Mouse (Mus musculus): ENCODE results near the gene Fgf18. TPM values are rescaled to one million over a fixed set of nuclear protein-coding genes. Genes with fewer than 3 reads are reported as not detected.

Gene Fgf18
- total RNA-seq, 2 experiments from 2014 or later = 1.3 to 2.0 TPM

DNA sequence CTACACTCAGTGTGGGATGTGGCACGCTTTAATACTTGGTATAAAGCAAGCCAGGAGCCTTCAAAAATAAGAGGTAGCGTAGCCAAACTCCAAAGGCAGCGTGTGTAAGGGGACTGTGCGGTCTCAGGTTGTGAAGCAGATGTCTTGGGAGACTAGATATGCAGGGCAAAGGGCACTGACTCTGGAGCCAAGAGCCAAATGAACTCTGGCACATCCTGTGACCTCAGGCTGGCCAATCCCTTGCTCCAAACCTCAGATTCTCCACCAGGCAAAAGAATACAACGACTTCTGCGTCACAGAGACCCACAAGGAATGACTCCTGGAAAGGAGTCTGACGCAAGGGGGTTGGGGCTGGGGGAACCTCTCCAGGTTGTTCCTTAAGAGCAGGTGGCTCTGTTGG lies 28.1 kb downstream of the Fgf18 start:
- DNase-seq (ENCODE audit: low spot score in 2 of 2) = no peak

DNA sequence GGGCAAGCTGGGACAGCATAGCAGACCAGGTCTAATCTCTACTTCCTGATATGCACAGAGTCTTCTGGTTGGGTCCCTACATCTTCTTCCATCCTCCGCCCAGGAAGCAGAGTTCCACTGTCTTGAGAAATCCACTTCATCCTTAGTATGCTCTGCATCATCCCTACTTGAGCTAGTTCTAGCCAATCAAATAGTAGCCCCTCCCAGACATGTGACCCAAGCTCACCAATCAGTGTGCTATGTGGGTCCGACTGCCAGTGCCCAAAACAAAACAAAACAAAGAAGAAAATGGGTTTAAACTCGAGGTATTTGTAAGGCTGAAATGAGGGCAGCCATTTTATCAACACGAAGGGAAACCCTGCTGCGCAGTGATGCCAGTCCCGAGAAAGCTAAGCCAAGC lies 28.7 kb downstream of the Fgf18 start:
- no peak for DNase-seq (ENCODE audit: low spot score in 2 of 2)

DNA sequence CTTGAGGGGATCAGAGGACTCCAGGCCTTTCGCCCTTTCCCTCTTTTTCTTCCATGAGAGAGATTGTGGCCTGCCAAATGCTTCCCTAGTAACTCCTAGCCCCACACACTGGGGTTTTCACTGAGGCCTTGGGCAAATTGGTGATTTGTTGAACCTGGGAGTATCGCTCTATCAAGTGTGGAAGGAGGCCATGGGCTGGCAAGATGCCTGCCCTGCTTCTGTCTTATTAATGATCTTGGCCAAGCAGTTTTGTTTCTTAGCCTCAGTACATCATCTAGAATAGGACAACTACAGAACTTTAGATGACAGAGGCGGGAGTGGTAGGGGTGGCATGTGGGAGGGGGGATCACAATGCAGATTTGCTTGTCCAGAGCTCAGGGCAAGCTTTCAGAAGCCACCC lies 31.4 kb downstream of the Fgf18 start:
- no peak for DNase-seq (ENCODE audit: low spot score in 2 of 2)

DNA sequence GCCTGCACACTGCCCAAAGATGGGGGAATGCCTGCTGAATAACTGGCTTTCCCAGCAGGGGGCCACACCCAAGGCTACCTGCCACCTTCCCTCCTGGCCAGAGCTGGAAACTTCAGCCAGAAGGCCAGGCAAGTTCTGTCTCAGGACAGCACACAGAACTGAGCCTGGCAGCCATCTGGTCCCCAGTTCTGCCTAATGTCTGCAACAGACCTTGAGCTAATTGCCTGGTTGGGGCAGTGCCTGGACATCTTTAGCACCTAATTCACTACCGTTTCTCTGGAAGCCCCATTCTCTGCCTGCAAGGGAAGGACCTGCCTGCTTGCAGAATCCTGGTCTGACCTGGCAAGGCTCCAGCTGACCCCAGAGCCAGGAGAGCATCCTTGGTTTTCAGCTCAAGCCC lies 34.8 kb downstream of the Fgf18 start:
- DNase-seq (ENCODE audit: low spot score in 2 of 2) = no peak

DNA sequence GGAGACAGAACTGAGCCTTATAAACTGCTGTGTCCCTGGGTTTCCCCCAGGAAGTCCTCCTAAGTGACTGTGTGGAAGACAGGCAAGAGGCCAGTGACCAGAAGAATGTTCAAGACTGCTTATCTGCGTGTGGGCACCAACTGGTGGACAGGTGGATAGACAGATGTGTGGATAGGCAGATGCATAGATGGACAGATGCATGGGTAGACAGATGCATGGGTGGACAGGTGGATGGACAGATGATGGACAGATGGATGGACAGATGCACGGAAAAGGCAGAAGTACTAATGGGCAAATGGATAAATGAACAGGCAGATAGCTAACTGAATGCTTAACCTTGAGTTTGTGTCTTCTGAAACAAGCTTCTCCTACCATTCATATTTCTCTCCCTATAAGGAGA lies 37.1 kb downstream of the Fgf18 start:
- no peak for DNase-seq (ENCODE audit: low spot score in 2 of 2)

GRCm38 (mm10) chr11:33107540-33107939 lies 39.7 kb downstream of the Fgf18 start:
- DNase-seq (ENCODE audit: low spot score in 2 of 2) = no peak

DNA sequence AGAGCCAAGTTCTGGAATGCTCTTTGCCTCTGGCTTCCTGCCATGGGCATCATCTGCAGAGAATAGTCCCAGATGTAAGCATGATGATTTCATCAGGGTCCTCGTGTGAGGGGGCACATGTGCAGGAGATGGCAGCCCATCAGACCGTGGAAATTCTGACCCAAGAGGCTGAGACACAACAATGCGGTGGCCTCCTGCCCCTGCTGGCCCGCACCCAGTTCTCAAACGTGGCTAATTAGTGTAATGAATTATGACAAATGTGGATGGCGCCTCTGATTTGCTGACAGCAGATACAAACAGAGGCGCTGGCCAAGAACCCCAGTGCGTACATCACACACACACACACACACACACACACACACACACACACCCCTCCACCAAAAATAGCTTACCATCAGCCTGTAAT lies 42.3 kb downstream of the Fgf18 start:
- DNase-seq (ENCODE audit: low spot score in 2 of 2) = no peak

DNA sequence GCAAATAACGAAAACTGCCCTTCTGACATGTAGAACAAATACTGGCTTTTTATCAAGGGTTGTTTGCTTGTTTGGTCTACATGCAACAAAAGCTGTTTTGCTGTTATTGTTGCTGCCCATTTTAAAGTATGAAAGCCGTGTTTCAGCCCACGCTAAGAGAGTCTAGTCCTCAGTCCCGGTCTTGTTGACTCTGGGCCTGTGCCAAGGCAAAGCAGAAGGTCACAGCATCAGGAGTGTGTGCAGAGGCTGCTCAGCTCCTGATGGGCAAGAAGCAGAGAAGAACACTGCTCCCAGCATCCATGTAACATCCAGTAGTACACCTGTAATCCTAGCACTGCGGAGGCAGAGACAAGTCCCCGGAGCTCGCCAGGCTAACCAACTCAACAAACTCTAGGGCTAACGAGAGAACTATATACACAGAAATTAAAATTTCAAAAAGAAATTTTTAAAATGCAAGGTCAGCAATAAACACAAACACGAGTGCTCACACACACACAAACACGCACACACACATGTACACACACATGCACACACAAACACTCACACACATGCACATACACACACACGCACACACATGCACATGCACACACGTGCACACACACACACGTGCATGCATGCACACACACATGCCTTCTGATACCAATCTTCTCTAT lies 43.8 kb downstream of the Fgf18 start:
- peak; percentile 28 to 29 for DNase-seq (ENCODE audit: low spot score in 2 of 2)

GRCm38 (mm10) chr11:33100027-33100507 lies 47.1 kb downstream of the Fgf18 start:
- DNase-seq (ENCODE audit: low spot score in 2 of 2) = no peak

DNA sequence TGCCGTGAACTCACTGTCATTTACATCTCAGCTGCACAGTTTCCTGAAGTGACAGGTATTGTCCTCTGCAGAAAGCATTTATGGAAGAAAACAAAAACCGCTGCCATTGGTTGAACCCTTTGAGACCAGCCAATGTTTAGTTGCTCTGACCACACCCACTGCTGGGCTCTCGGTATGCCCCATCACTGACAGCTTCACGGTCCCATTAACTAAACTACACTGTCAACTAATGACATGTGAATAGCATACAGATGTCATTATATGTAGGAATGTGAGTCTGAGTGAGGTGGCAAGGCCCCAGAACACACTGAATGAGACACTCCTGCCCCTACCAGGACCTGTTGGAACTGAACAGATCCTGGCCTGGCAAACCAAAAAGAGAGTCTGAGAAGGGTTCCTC lies 47.8 kb downstream of the Fgf18 start:
- no peak for DNase-seq (ENCODE audit: low spot score in 2 of 2)

DNA sequence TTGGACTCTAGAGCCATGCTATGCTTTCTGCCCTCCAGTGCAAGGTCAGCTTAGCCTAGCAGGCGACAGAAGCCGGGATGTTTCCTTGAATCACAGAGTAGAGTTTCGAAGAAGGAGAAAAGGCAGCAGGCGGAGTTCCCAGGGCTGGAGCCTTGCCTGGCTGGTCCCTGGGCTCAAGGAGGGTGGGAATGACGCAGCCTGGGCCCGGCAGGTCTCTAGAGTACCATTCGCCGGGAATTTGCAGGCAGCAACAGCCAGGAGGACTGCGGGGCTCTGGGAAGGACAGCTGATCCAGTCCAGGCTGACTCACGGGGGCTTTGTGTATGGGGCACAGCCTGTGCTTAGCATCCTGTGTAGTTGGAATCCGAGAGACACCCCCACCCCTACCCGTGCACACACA lies 48.8 kb downstream of the Fgf18 start:
- peak in 1 of 2 experiments; percentile 35 for DNase-seq (ENCODE audit: low spot score in 2 of 2)

- DNase-seq (ENCODE audit: low spot score in 2 of 2) = peak; percentile 44 to 47
Observed at GRCm38 (mm10) chr11:33097855-33098254, 49.3 kb downstream of the Fgf18 start.

DNA sequence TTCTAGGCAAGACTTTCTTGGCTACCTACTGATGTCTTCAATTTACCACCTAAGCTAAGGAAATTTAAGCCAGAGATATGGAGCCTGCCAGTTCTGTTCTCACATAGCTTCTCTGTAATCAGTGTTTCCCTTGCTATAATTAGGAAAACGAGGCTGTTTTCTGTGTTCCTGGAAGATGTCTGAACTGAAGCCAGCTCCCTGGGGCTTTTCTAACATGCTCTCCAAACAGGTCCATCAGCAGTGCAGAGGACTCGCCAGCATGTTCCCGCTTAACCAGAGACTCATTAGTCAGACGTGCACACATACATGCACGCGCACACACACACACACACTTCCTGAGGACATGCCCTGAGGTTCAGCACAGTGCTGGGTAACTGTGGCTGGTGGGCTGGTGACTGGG lies 57.3 kb downstream of the Fgf18 start:
- DNase-seq (ENCODE audit: low spot score in 2 of 2) = no peak

DNA sequence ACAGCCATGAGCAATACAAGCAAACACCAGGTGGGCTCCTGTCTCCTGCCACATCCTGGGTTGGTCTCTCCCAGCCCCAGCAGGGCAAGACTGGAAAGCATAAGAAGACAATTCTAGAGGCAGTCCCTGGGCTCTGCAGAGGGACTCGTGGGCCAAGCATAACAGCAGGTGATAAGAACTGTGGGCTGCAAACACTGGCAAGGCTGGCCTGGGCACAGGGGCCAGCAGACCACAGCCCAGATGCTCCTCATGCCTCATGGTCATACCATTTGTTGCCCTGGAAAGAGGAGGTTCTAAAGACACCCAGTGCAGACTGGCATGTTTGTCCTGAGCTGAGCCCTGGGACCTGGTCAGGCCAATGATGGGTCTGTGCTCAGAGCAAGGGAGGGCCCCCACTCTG lies 59.0 kb downstream of the Fgf18 start:
- no peak for DNase-seq (ENCODE audit: low spot score in 2 of 2)

- no peak for DNase-seq (ENCODE audit: low spot score in 2 of 2)
Observed at GRCm38 (mm10) chr11:33086046-33086445, 61.2 kb downstream of the Fgf18 start.

GRCm38 (mm10) chr11:33085514-33085913 lies 61.7 kb downstream of the Fgf18 start:
- DNase-seq (ENCODE audit: low spot score in 2 of 2) = no peak

- no peak for DNase-seq (ENCODE audit: low spot score in 2 of 2)
Observed at GRCm38 (mm10) chr11:33085054-33085453, 62.1 kb downstream of the Fgf18 start.

DNA sequence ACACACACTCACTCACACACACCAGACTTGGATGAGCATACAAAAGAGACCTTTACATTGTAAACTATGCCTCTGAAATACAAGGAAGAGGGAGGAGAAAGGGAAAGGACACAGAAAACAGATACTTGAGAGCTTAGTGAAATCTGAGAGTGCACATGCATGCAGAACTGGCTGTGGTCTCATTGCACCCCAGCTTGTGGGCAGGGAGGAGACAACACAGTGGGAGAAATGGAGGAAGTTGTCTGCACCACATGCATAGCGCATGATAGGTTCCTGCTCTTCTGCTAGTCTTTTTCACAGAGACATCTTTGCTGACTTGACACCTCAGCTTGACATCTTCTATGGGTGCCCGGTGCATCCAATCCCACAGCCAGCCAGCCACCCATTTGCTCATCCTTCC lies 63.2 kb downstream of the Fgf18 start:
- DNase-seq (ENCODE audit: low spot score in 2 of 2) = no peak

GRCm38 (mm10) chr11:33081175-33081574 lies 66.0 kb downstream of the Fgf18 start:
- no peak for DNase-seq (ENCODE audit: low spot score in 2 of 2)

DNA sequence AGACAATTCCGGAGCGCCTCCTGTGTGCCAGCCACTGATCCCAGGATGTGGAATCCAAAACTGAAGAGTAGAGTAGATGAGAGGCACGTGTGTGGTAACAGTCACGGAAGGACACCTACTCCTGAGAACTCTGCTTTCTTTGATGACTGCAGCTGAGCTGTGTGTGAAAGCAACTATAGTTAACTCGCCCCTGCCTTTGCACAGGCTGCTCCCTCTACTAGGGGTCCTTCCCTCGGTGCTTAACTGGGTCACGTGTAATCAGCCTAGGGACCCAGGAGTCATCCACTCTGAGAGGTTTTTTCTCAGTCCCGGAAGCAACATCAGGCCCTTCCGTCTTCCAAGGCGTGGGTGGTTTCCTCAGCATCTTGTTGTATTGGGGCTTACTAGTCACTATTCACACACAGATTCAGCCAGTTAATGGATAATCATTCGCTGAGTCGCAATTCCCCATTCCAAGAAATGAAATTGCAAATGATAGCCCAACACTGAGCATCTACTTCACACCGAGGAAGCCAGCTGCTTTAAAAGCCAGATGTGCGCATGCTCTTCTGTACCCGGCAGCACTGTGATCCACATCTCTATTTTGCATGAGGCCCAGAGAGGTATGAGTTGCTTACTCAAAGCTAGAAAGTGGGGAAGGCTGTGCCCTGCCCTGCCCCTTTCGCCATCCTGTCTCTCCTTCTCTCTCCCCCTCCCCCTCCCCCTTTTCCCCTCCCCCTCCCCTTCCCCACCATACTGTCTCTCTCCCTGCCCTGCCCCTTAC lies 67.0 kb downstream of the Fgf18 start:
- DNase-seq (ENCODE audit: low spot score in 2 of 2) = no peak

DNA sequence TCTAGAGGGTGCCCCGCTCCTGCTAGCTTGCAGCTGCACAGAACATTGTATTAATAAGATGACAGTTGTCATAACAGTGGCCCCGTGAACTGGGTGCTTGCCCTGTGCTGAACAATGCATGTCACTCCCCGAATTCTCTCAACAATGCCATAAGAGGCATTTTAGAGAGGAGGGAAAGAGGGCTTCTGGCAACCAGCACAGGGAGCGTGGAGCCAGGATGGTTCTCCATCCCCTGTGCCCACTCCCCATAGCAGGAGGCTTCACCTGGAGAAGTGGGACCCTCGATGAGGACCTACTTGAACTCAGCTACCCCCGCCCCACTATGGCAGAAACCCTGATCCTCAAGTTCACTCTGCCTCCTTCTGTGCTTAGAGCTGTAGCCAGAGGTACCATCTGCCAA lies 67.8 kb downstream of the Fgf18 start:
- no peak for DNase-seq (ENCODE audit: low spot score in 2 of 2)

DNA sequence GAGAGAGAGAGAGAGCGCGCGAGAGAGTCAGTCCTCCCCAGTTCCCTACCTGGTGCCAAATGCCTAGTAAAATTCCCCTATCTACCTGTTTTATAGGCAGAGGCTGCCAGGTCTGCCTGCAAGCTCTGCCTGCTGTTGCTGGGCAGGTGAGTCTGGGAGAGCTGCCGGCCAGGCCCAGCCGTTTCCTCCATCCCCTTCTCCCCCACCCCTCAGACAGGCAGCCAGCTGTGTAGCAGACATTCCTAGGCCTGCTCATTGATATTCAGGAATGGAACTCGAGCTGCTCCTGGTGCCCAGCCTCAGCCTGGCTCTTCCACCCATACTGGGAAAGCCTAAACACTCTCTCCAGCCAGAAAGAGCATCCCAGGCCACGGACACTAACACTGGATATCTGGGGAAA lies 69.2 kb downstream of the Fgf18 start:
- no peak for DNase-seq (ENCODE audit: low spot score in 2 of 2)

DNA sequence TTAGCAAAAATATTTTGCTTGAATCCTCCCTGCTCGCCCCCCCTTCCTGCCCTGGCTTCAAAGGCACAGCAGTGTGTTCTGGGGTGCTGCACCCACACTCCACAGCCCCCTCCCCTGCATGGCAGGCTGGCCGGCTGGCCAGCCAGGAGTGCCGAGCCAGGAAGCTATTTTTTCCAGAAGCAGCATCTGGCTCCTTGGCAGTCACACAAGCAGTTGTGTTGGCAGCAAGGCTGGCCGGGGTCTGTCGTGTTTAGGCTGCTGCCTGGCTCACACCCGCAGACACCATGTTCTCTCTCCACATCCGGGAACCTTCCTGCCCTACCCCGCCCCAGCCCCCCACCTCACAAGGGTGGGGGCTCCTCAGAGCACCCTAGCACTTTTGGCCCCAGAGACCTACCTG lies 71.9 kb downstream of the Fgf18 start:
- DNase-seq (ENCODE audit: low spot score in 2 of 2) = no peak
